Comparison of ENCODE assay signal across 30 mouse cellular contexts in the genomic region with DNA sequence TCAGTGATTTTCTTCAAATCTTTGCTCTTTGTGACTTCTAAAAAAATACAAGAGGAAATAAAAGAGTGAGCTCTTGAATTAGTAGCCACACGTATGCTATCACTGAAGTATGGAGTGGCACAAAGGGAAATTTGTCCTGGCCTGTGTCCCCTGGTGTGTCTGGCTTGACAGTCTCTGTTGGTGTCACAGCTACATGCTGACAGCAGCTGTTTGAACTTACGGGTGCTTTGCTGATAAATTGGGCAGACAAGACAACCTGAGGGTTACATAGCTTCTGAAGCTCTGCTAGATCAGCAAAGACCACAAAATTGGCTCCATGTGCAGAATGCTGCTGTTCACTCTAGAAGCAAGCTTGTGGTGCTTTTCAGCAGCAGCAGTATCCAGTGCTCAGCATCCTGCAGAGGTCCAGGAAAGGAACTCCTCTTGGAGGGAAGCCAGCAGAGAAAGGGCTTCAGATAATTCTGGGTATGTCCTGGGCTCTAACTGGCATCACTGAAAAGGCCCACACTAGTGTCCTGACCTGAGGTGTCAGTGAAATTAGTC.
DNase-seq lines count a peak whose midpoint lies in the region; ATAC-seq and TF ChIP-seq lines count a peak whose summit lies in the region.
"Had no signal": no experiment of that assay in that cellular context is flagged by ENCODE, and none has a peak within 500 bp of the region (broad histone marks: within the 10 kb centered on the region; RNA-seq: fewer than 3 reads in every experiment).

No protein-coding gene starts in this region.

- no peak for ATAC-seq in lung, embryonic 14.5 days (ENCODE audit: insufficient read depth)
- ATAC-seq in heart, postnatal 0 days (ENCODE audit: insufficient read depth, low read depth) = peak; percentile 91
- ATAC-seq: activated CD4-positive, CD25-positive, alpha-beta regulatory T cell, adult 4 months; forebrain, embryonic 14.5 days; intestine, embryonic 16.5 days; lung, postnatal 0 days had no signal

- no peaks in the 10 kb centered on the region for H3K4me1 ChIP-seq in lung, embryonic 14.5 days (ENCODE audit: insufficient read depth)
- peaks cover 9% of the 10 kb centered on the region for H3K4me1 ChIP-seq in heart, postnatal 0 days (ENCODE audit: control insufficient read depth, insufficient read depth)
- H3K4me1 ChIP-seq: embryonic facial prominence, embryonic 12.5 days; hindbrain, embryonic 13.5 days; limb, embryonic 13.5 days; megakaryocyte, embryonic 14.5 days; midbrain, embryonic 12.5 days had no signal

- peak; percentile 78 for DNase-seq in heart, adult 11 months
- no peak for DNase-seq in heart, postnatal 25 days (ENCODE audit: low spot score)
- DNase-seq in lung, embryonic 14.5 days = peak; percentile 12
- no peak for DNase-seq in lung, adult 18-20 months
- peak; percentile 55 for DNase-seq in heart, postnatal 0 days (ENCODE audit: low spot score)
- no peak for DNase-seq in urinary bladder, adult 2 months (ENCODE audit: low spot score)
- no peak for DNase-seq in left cerebral cortex, postnatal 10 days (ENCODE audit: extremely low spot score in 1 of 2, low spot score in 2 of 2)
- DNase-seq: adrenal gland, adult 2 months; cerebellum, adult 11 months; cerebellum, adult 9-10 months; embryo, embryonic 11 days; gastrocnemius, postnatal 36 days; kidney, adult 8-10 months; kidney, postnatal 4 days; lung, postnatal 4 days; retina, postnatal 1 day; right cerebral cortex, postnatal 14 days had no signal

- TF ChIP-seq EP300 in heart, postnatal 0 days (IDR thresholded peaks at IDR 0.05; ENCODE audit: low read depth) = peak; percentile 81

- intact Hi-C loops in heart, postnatal 25 days (cut with DNase I) = no loop called here
- intact Hi-C loops in left cerebral cortex, postnatal 10 days (cut with DNase I) = no loop called here

- no peak overlapping the region for H3K4me3 ChIP-seq in lung, embryonic 14.5 days (ENCODE audit: low read depth, low read length)
- H3K4me3 ChIP-seq in heart, postnatal 0 days (ENCODE audit: low read depth, low read length) = no peak overlapping the region
- H3K4me3 ChIP-seq: embryonic facial prominence, embryonic 12.5 days; heart, adult 2 months; hindbrain, embryonic 13.5 days; limb, embryonic 13.5 days; megakaryocyte, embryonic 14.5 days; midbrain, embryonic 12.5 days had no signal

- no peak for TF ChIP-seq CTCF in lung, embryonic 14.5 days (IDR thresholded peaks at IDR 0.05; ENCODE audit: low read depth)
- no peak for TF ChIP-seq CTCF in heart, postnatal 0 days (IDR thresholded peaks at IDR 0.05; ENCODE audit: low read depth)

- no peak overlapping the region for H3K27ac ChIP-seq in lung, embryonic 14.5 days (ENCODE audit: low read depth)
- 0 out of 2 replicates have a peak overlapping the region, but pooled peaks have one; percentile 4 for H3K27ac ChIP-seq in heart, postnatal 0 days (ENCODE audit: low read depth)
- H3K27ac ChIP-seq: embryonic facial prominence, embryonic 12.5 days; heart, adult 2 months; hindbrain, embryonic 13.5 days; kidney, postnatal 0 days; limb, embryonic 13.5 days; midbrain, embryonic 12.5 days had no signal

- H3K27me3 ChIP-seq in lung, embryonic 14.5 days (ENCODE audit: insufficient read depth, low read length) = no peaks in the 10 kb centered on the region
- H3K27me3 ChIP-seq in heart, postnatal 0 days (ENCODE audit: control insufficient read depth, insufficient read depth, low read length) = no peaks in the 10 kb centered on the region
- H3K27me3 ChIP-seq: CH12.LX; embryonic facial prominence, embryonic 12.5 days; hindbrain, embryonic 13.5 days; limb, embryonic 13.5 days; midbrain, embryonic 12.5 days had no signal

- no peak overlapping the region for H3K4me2 ChIP-seq in lung, embryonic 14.5 days
- no peak overlapping the region for H3K4me2 ChIP-seq in heart, postnatal 0 days (ENCODE audit: low read depth, low read length)
- H3K4me2 ChIP-seq: embryonic facial prominence, embryonic 12.5 days; hindbrain, embryonic 13.5 days; limb, embryonic 13.5 days; liver, embryonic 11.5 days; midbrain, embryonic 12.5 days had no signal

- no peaks in the 10 kb centered on the region for H3K9me3 ChIP-seq in lung, embryonic 14.5 days (ENCODE audit: low read depth, low read length)
- H3K9me3 ChIP-seq in heart, postnatal 0 days (replicated peaks; ENCODE audit: control insufficient read depth, low read length) = no peaks in the 10 kb centered on the region
- H3K9me3 ChIP-seq: embryonic facial prominence, embryonic 12.5 days; hindbrain, embryonic 13.5 days; limb, embryonic 13.5 days; megakaryocyte, embryonic 14.5 days; midbrain, embryonic 12.5 days had no signal

- no peaks in the 10 kb centered on the region for H3K36me3 ChIP-seq in lung, embryonic 14.5 days (ENCODE audit: insufficient read depth)
- no peaks in the 10 kb centered on the region for H3K36me3 ChIP-seq in heart, postnatal 0 days (replicated peaks; ENCODE audit: control insufficient read depth, insufficient read depth, low read length)
- H3K36me3 ChIP-seq: embryonic facial prominence, embryonic 12.5 days; hindbrain, embryonic 13.5 days; limb, embryonic 13.5 days; midbrain, embryonic 12.5 days had no signal

- H3K9ac ChIP-seq in lung, embryonic 14.5 days = no peak overlapping the region
- H3K9ac ChIP-seq in heart, postnatal 0 days (replicated peaks; ENCODE audit: low read depth, low read length) = no peak overlapping the region
- H3K9ac ChIP-seq: embryonic facial prominence, embryonic 12.5 days; hindbrain, embryonic 13.5 days; limb, embryonic 13.5 days; midbrain, embryonic 12.5 days had no signal

- 32% methylated on average over 2 of the region's 2 CpGs for WGBS in lung, embryonic 14.5 days
- 24% methylated on average over 2 of the region's 2 CpGs for WGBS in heart, postnatal 0 days

Comparison
In these comparisons a context has a peak if more than half of its experiments do, and no peak if none do; other contexts are left out.
1. DNase-seq: peak in heart, adult 11 months (single experiment), lung, embryonic 14.5 days (single experiment) and heart, postnatal 0 days (single experiment); none in heart, postnatal 25 days (single experiment), lung, adult 18-20 months (0 of 2), urinary bladder, adult 2 months (single experiment) and left cerebral cortex, postnatal 10 days (0 of 2).